Mouse (Mus musculus): ENCODE data around the gene Enox1. TPM values are rescaled to one million over a fixed set of nuclear protein-coding genes. Genes with fewer than 3 reads are reported as not detected.

Gene Enox1
- total RNA-seq, 2 experiments from 2014 or later: 0.75 to 0.89 TPM

- DNase-seq: no peak
Observed at GRCm38 (mm10) chr14:77451916-77452315, 295.4 kb downstream of the Enox1 start.

- no peak for DNase-seq
Observed at GRCm38 (mm10) chr14:77456066-77456465, 299.5 kb downstream of the Enox1 start.

GRCm38 (mm10) chr14:77456876-77457275, 300.3 kb downstream of the Enox1 start:
- DNase-seq: peak; percentile 15 to 20

- DNase-seq: no peak
Observed at GRCm38 (mm10) chr14:77458217-77458616, 301.7 kb downstream of the Enox1 start.

GRCm38 (mm10) chr14:77463919-77464318, 307.4 kb downstream of the Enox1 start:
- no peak for DNase-seq

- DNase-seq: peak; percentile 20 to 32
Observed at GRCm38 (mm10) chr14:77464782-77465181, 308.2 kb downstream of the Enox1 start.

- peak in 1 of 2 experiments; percentile 21 for DNase-seq
Observed at GRCm38 (mm10) chr14:77470577-77470976, 314.0 kb downstream of the Enox1 start.

GRCm38 (mm10) chr14:77473501-77473900, 316.9 kb downstream of the Enox1 start:
- DNase-seq: peak in 1 of 2 experiments; percentile 11

GRCm38 (mm10) chr14:77474026-77474425, 317.5 kb downstream of the Enox1 start:
- no peak for DNase-seq

- DNase-seq: no peak
Observed at GRCm38 (mm10) chr14:77475134-77475820, 318.7 kb downstream of the Enox1 start.

GRCm38 (mm10) chr14:77477704-77478103, 321.1 kb downstream of the Enox1 start:
- DNase-seq: no peak

GRCm38 (mm10) chr14:77478210-77478609, 321.6 kb downstream of the Enox1 start:
- DNase-seq: no peak

- no peak for DNase-seq
Observed at GRCm38 (mm10) chr14:77478692-77479091, 322.1 kb downstream of the Enox1 start.

- no peak for DNase-seq
Observed at GRCm38 (mm10) chr14:77483076-77483475, 326.5 kb downstream of the Enox1 start.

- peak; percentile 87 to 91 for DNase-seq
Observed at GRCm38 (mm10) chr14:77484951-77485447, 328.4 kb downstream of the Enox1 start.

GRCm38 (mm10) chr14:77490699-77491098, 334.1 kb downstream of the Enox1 start:
- no peak for DNase-seq

- no peak for DNase-seq
Observed at GRCm38 (mm10) chr14:77491731-77492130, 335.2 kb downstream of the Enox1 start.

GRCm38 (mm10) chr14:77499996-77500581, 343.5 kb downstream of the Enox1 start:
- DNase-seq: peak; percentile 39 to 42

GRCm38 (mm10) chr14:77504458-77505135, 348.0 kb downstream of the Enox1 start:
- no peak for DNase-seq

- no peak for DNase-seq
Observed at GRCm38 (mm10) chr14:77506341-77506740, 349.8 kb downstream of the Enox1 start.

GRCm38 (mm10) chr14:77508036-77508435, 351.5 kb downstream of the Enox1 start:
- peak; percentile 50 to 53 for DNase-seq

- no peak for DNase-seq
Observed at GRCm38 (mm10) chr14:77509042-77509441, 352.5 kb downstream of the Enox1 start.

- no peak for DNase-seq
Observed at GRCm38 (mm10) chr14:77509924-77510323, 353.4 kb downstream of the Enox1 start.

All from heart, adult 18-20 months (tissue).